Mouse (Mus musculus) MEL (cell line): ENCODE measurements around the gene Lmod2. TPM values are rescaled to one million over a fixed set of nuclear protein-coding genes. Genes with fewer than 3 reads are reported as not detected.

Experiments used
- DNase-seq: peaks from one replicate; pipeline ENCODE4 v3.0.0; 2011; ENCODE audit warnings: low read depth, low spot score
- H3K27ac ChIP-seq: 2 replicates; pipeline ENCODE4 v1.5.1; 2012; ENCODE audit warnings: low read depth, mild to moderate bottlenecking, control low read depth, low read length, moderate library complexity; ENCODE audit not compliant: control insufficient read depth
- H3K27me3 ChIP-seq, 2 experiments: fragments of 150-350 bp in 1 of 2; sonication (generic) in 1 of 2; 2 replicates each; pipeline ENCODE4 v1.6.1; 2012; ENCODE audit warnings: low read length in 2 of 2, mild to moderate bottlenecking in 2 of 2, improper control_type of control experiment in 1 of 2, moderate library complexity in 1 of 2; ENCODE audit not compliant: insufficient read depth in 2 of 2, control insufficient read depth in 1 of 2
- H3K36me3 ChIP-seq, 2 experiments: 2 replicates each; pipeline ENCODE4 v1.6.1; 2012 to 2014; ENCODE audit warnings: low read length in 2 of 2, improper control_type of control experiment in 1 of 2, inconsistent platforms in 1 of 2, mild to moderate bottlenecking in 1 of 2; ENCODE audit not compliant: insufficient read depth in 2 of 2, control insufficient read depth in 1 of 2
- H3K4me1 ChIP-seq, 2 experiments: fragments of 150-350 bp in 1 of 2; sonication (generic) in 1 of 2; 2 replicates each; pipeline ENCODE4 v1.6.1; 2012; ENCODE audit warnings: low read length in 2 of 2, improper control_type of control experiment in 1 of 2, mild to moderate bottlenecking in 1 of 2; ENCODE audit not compliant: insufficient read depth in 2 of 2, control insufficient read depth in 1 of 2
- H3K4me3 ChIP-seq, 2 experiments: fragments of 150-350 bp in 1 of 2; sonication (generic) in 1 of 2; 2 replicates each; pipeline ENCODE4 v1.5.1; 2012; ENCODE audit warnings: low read depth in 2 of 2, low read length in 2 of 2, mild to moderate bottlenecking in 2 of 2, moderate library complexity in 2 of 2, control low read depth in 1 of 2, improper control_type of control experiment in 1 of 2; ENCODE audit not compliant: control insufficient read depth in 1 of 2, insufficient read depth in 1 of 2
- H3K79me2 ChIP-seq: 2 replicates; pipeline ENCODE4 v1.6.1; 2012; ENCODE audit warnings: mild to moderate bottlenecking, low read length, moderate library complexity; ENCODE audit not compliant: control insufficient read depth, poor library complexity, insufficient read depth
- H3K9ac ChIP-seq: 2 replicates; pipeline ENCODE4 v1.6.1; 2012; ENCODE audit warnings: low read depth, mild to moderate bottlenecking, control low read depth, low read length, moderate library complexity; ENCODE audit not compliant: control insufficient read depth, poor library complexity, severe bottlenecking
- H3K9me3 ChIP-seq: fragments of 150-350 bp; sonication (generic); replicated peaks from 2 replicates; pipeline ENCODE4 v1.6.1; 2012; ENCODE audit warnings: mild to moderate bottlenecking, low read length, improper control_type of control experiment, moderate library complexity; ENCODE audit not compliant: insufficient read depth
- CHD2 ChIP-seq: IDR thresholded peaks from 2 replicates; pipeline ENCODE4 v1.6.1; 2011; ENCODE audit warnings: low read length, improper control_type of control experiment
- CTCF ChIP-seq, 3 experiments: IDR thresholded peaks in 2 of 3; conservative IDR thresholded peaks in 1 of 3; 2 replicates each; pipeline ENCODE4 v1.5.1; 2011 to 2012; ENCODE audit warnings: low read length in 3 of 3, low read depth in 2 of 3, mild to moderate bottlenecking in 2 of 3, improper control_type of control experiment in 1 of 3, inconsistent platforms in 1 of 3, mixed read lengths in 1 of 3, moderate library complexity in 1 of 3; ENCODE audit not compliant: control insufficient read depth in 1 of 3, insufficient read depth in 1 of 3, poor library complexity in 1 of 3, severe bottlenecking in 1 of 3
- ELF1 ChIP-seq: IDR thresholded peaks from 2 replicates; pipeline ENCODE4 v1.6.1; 2014; ENCODE audit warnings: low read depth, mild to moderate bottlenecking, inconsistent platforms, low read length, improper control_type of control experiment, moderate library complexity
- ETS1 ChIP-seq: IDR thresholded peaks from 2 replicates; pipeline ENCODE4 v1.6.1; 2012; ENCODE audit warnings: low read depth, mild to moderate bottlenecking, inconsistent platforms, low read length, improper control_type of control experiment, moderate library complexity
- GATA1 ChIP-seq: IDR thresholded peaks from 2 replicates; pipeline ENCODE4 v1.6.1; 2011; ENCODE audit warnings: low read depth, low read length, improper control_type of control experiment
- HCFC1 ChIP-seq: IDR thresholded peaks from 2 replicates; pipeline ENCODE4 v1.6.1; 2012; ENCODE audit warnings: low read depth, mild to moderate bottlenecking, inconsistent platforms, low read length, improper control_type of control experiment, moderate library complexity
- JUND ChIP-seq: IDR thresholded peaks from 2 replicates; pipeline ENCODE4 v1.6.1; 2011; ENCODE audit warnings: low read depth, mild to moderate bottlenecking, improper control_type of control experiment, low read length
- KAT2A ChIP-seq: conservative IDR thresholded peaks from 2 replicates; pipeline ENCODE4 v1.6.1; 2012; ENCODE audit warnings: low read depth, low read length, improper control_type of control experiment, inconsistent platforms
- MAFK ChIP-seq: IDR thresholded peaks from 2 replicates; pipeline ENCODE4 v1.6.1; 2011; ENCODE audit warnings: low read depth, mild to moderate bottlenecking, low read length, improper control_type of control experiment, borderline replicate concordance
- MXI1 ChIP-seq: IDR thresholded peaks from 2 replicates; pipeline ENCODE4 v1.6.1; 2011; ENCODE audit warnings: mild to moderate bottlenecking, low read depth, low read length, improper control_type of control experiment
- MYC ChIP-seq: IDR thresholded peaks from 2 replicates; pipeline ENCODE4 v1.6.1; 2011; ENCODE audit warnings: low read depth, mild to moderate bottlenecking, low read length, improper control_type of control experiment, moderate library complexity
- NELFE ChIP-seq: IDR thresholded peaks from 2 replicates; pipeline ENCODE4 v1.6.1; 2011; ENCODE audit warnings: low read depth, low read length, improper control_type of control experiment
- NRF1 ChIP-seq: IDR thresholded peaks from 2 replicates; pipeline ENCODE4 v1.6.1; 2014; ENCODE audit warnings: low read depth, mild to moderate bottlenecking, inconsistent platforms, low read length, improper control_type of control experiment, moderate library complexity; ENCODE audit not compliant: poor library complexity, insufficient read depth, severe bottlenecking
- POLR2A ChIP-seq, 2 experiments: IDR thresholded peaks; 2 replicates each; pipeline ENCODE4 v1.6.1; 2011 to 2012; ENCODE audit warnings: low read length in 2 of 2, mild to moderate bottlenecking in 2 of 2, control low read depth in 1 of 2, improper control_type of control experiment in 1 of 2, low read depth in 1 of 2, moderate library complexity in 1 of 2; ENCODE audit not compliant: control insufficient read depth in 1 of 2, insufficient read depth in 1 of 2, poor library complexity in 1 of 2
- POLR2AphosphoS5 ChIP-seq: IDR thresholded peaks from 2 replicates; pipeline ENCODE4 v1.6.1; 2012; ENCODE audit warnings: low read depth, borderline replicate concordance, mild to moderate bottlenecking, inconsistent platforms, low read length, moderate library complexity, mixed read lengths
- SIN3A ChIP-seq: IDR thresholded peaks from 2 replicates; pipeline ENCODE4 v1.6.1; 2012; ENCODE audit warnings: low read length, improper control_type of control experiment, inconsistent platforms
- TBP ChIP-seq: IDR thresholded peaks from 2 replicates; pipeline ENCODE4 v1.8.0; 2011; ENCODE audit warnings: low read depth, low read length, improper control_type of control experiment
- TCF12 ChIP-seq: IDR thresholded peaks from 2 replicates; pipeline ENCODE4 v1.6.1; 2014; ENCODE audit warnings: low read depth, mild to moderate bottlenecking, inconsistent platforms, low read length, improper control_type of control experiment, moderate library complexity
- USF1 ChIP-seq: IDR thresholded peaks from 2 replicates; pipeline ENCODE4 v1.6.1; 2014; ENCODE audit warnings: low read depth, mild to moderate bottlenecking, inconsistent platforms, low read length, improper control_type of control experiment, moderate library complexity
- USF2 ChIP-seq, 2 experiments: IDR thresholded peaks; 2 replicates each; pipeline ENCODE4 v1.6.1; 2011 to 2012; ENCODE audit warnings: improper control_type of control experiment in 2 of 2, low read length in 2 of 2, borderline replicate concordance in 1 of 2, inconsistent platforms in 1 of 2, low read depth in 1 of 2, mild to moderate bottlenecking in 1 of 2; ENCODE audit not compliant: insufficient read depth in 1 of 2
- ZC3H11A ChIP-seq: IDR thresholded peaks from 2 replicates; pipeline ENCODE4 v1.6.1; 2012; ENCODE audit warnings: low read depth, mild to moderate bottlenecking, inconsistent platforms, low read length, improper control_type of control experiment
- ZKSCAN1 ChIP-seq: IDR thresholded peaks from 2 replicates; pipeline ENCODE4 v1.6.1; 2012; ENCODE audit warnings: low read depth, mild to moderate bottlenecking, inconsistent platforms, low read length, improper control_type of control experiment, moderate library complexity
- ZMIZ1 ChIP-seq: IDR thresholded peaks from 2 replicates; pipeline ENCODE4 v1.6.1; 2012; ENCODE audit warnings: low read depth, mild to moderate bottlenecking, inconsistent platforms, low read length, improper control_type of control experiment, moderate library complexity
- ZNF384 ChIP-seq: IDR thresholded peaks from 2 replicates; pipeline ENCODE4 v1.6.1; 2012; ENCODE audit warnings: low read depth, mild to moderate bottlenecking, inconsistent platforms, low read length, improper control_type of control experiment
- polyA plus RNA-seq, 2 experiments: library from polyadenylated mRNA; stranded (reverse) in 1 of 2; unstranded in 1 of 2; fragments of >175 nt in 1 of 2; fragments of >200 nt in 1 of 2; gene quantifications; 2 replicates each; pipeline versions ENCODE4 v1.2.1 to v1.2.4; 2012; ENCODE audit warnings: low replicate concordance in 2 of 2, low read depth in 1 of 2; ENCODE audit not compliant: insufficient read length in 2 of 2, insufficient read depth in 1 of 2, missing spikeins in 1 of 2
- total RNA-seq: library from RNA; depleted of rRNA; stranded (reverse); fragments of 300-350 nt; gene quantifications from 2 replicates; pipeline ENCODE4 v1.2.3, GENCODE M21; 2012; rRNA removed

The Lmod2 gene
- total RNA-seq, result not detected in 2 replicates
- not detected for polyA plus RNA-seq

DNA sequence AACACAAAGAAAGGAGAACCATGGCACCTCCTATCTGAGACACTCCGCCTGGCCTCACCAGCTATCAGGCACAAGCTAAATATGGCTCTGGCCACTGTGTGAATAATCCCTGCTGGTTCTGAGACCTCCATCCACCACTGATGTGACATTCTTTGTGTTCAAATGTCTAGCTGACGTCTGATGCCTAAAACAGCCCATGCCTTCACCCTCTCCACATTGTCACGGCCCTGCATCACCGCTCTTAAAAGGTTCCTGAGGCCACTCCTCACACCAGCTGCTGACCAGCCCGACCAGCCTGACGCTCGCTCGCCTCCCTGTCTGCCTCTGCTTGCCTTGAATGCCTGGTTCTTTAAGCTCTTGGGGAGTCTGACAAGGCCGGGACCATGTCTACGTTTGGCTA is at the start of gene Lmod2:
Gene Lmod2, plus strand, starts transcription at position 263 of the 400 bp plus-strand sequence.
- Histone ChIP-seq H3K4me1 (no peaks in the 10 kb centered on the region; a peak in 1 of 4 replicates), H3K27me3 (no peaks in the 10 kb centered on the region; a peak in 2 of 4 replicates), H3K36me3 (no peaks in the 10 kb centered on the region), H3K27ac (no peak within 1 kb of the TSS), H3K79me2 (no peaks in the 10 kb centered on the region), H3K9ac (no peak within 1 kb of the TSS), H3K4me3 (no peak within 1 kb of the TSS)
- DNase-seq, result no peak
- no peak for TF ChIP-seq NELFE
- no peak for TF ChIP-seq USF1
- TF ChIP-seq MAFK, result no peak
- no peak for TF ChIP-seq TBP
- no peak for TF ChIP-seq POLR2A (IDR thresholded peaks at IDR 0.05; ENCODE audit: control insufficient read depth in 1 of 2, insufficient read depth in 1 of 2, low read depth in 1 of 2, low read length in 2 of 2, poor library complexity in 1 of 2)
- TF ChIP-seq ZC3H11A, result no peak
- TF ChIP-seq ELF1, result no peak
- TF ChIP-seq CTCF (IDR thresholded peaks at IDR 0.05 in 2 of 3, conservative IDR thresholded peaks at IDR 0.05 in 1 of 3; ENCODE audit: control insufficient read depth in 1 of 3, insufficient read depth in 1 of 3, low read depth in 2 of 3, low read length in 3 of 3, poor library complexity in 1 of 3, severe bottlenecking in 1 of 3), result no peak
- no peak for TF ChIP-seq JUND
- TF ChIP-seq, all 39 proteins: peak for 0
- H3K9me3 ChIP-seq, result no peaks in the 10 kb centered on the region

DNA sequence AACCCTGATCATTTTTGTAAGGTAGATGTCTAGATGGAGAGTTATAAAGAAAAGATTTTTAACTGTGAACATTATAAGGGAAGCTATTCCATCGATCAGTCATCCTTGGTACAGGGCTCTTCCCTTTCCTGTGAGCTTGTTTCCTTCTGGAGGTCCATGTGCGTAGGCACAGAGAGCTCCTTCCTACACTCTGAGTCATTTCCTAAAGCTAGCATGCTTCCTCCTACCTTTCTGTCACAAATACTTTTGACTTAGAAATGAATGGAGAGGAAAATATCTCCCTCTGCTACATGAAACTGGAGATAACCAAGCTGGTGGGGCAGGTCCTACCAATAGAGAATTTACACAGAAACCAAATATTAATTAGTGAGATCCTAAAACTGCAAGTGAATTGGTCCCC is 47.8 kb upstream of the Lmod2 start:
- no peak for TF ChIP-seq ETS1
- TF ChIP-seq ZKSCAN1, result no peak
- TF ChIP-seq ZNF384, result no peak
- no peak for TF ChIP-seq SIN3A
- no peak for TF ChIP-seq KAT2A
- TF ChIP-seq POLR2AphosphoS5, result no peak
- no peak for TF ChIP-seq TBP
- TF ChIP-seq ELF1, result no peak
- no peak for TF ChIP-seq GATA1
- TF ChIP-seq MAFK, result no peak
- TF ChIP-seq NRF1, result no peak
- no peak for TF ChIP-seq USF2 (IDR thresholded peaks at IDR 0.05; ENCODE audit: borderline replicate concordance in 1 of 2, insufficient read depth in 1 of 2, low read depth in 1 of 2, low read length in 2 of 2)
- no peak for TF ChIP-seq MYC
- TF ChIP-seq CHD2, result no peak
- no peak for TF ChIP-seq MXI1
- TF ChIP-seq TCF12, result no peak
- no peak for TF ChIP-seq JUND
- no peak for TF ChIP-seq HCFC1
- no peak for TF ChIP-seq ZMIZ1
- Histone ChIP-seq H3K4me1 (no peaks in the 10 kb centered on the region), H3K27me3 (no peaks in the 10 kb centered on the region), H3K27ac (no peak overlapping the region), H3K79me2 (no peaks in the 10 kb centered on the region), H3K36me3 (no peaks in the 10 kb centered on the region), H3K9ac (no peak overlapping the region), H3K9me3 (no peaks in the 10 kb centered on the region), H3K4me3 (no peak overlapping the region)
- DNase-seq, result no peak
